Mouse (Mus musculus): ENCODE measurements at regions not wholly inside any gene's neighbourhood (a gene's known extent, or its start where the extent isn't known, plus 50 kb on each side); places are given as distances from the start of the nearest gene placed in this dataset.

- no peak for DNase-seq
These were observed 315.9 kb upstream of the Vwc2 start for GRCm38 (mm10) chr11:10798079-10798478.

- no peak for DNase-seq
These were observed 273.8 kb upstream of the Vwc2 start for GRCm38 (mm10) chr11:10840191-10840590.

GRCm38 (mm10) chr11:10841083-10841482 lies 272.9 kb upstream of the Vwc2 start:
- no peak for DNase-seq

GRCm38 (mm10) chr11:10872267-10872666 lies 241.8 kb upstream of the Vwc2 start:
- no peak for DNase-seq

- DNase-seq = peak in 1 of 2 experiments; percentile 4
These were observed 220.7 kb upstream of the Vwc2 start for GRCm38 (mm10) chr11:10893302-10893701.

GRCm38 (mm10) chr11:10923998-10924397 lies 190.0 kb upstream of the Vwc2 start:
- DNase-seq = no peak

- no peak for DNase-seq
These were observed 161.1 kb upstream of the Vwc2 start for GRCm38 (mm10) chr11:10952914-10953313.
